Mouse (Mus musculus): Measurements from ENCODE around the gene Sept9. TPM values are rescaled to one million over a fixed set of nuclear protein-coding genes. Genes with fewer than 3 reads are reported as not detected.

Sept9 gene
- polyA plus RNA-seq, 1 experiment: 41.4 TPM

DNA sequence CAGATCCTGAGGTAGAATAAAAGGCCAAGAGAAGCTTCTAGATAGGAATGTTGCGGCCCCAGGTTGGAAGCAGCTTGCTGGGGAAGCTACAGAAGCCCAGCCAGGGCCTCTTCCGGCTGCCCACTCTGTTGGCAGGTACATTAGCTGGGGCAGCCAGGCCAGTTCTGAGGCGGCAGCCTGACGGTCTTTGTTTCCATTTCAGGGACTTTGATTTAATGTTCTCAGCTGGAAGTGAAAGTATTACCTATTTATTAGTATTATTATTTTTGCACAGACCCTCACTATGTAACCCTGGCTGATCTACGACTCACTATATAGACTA, 26.7 kb downstream of the Sept9 start:
- H3K4me1 ChIP-seq (ENCODE audit: control insufficient read depth, insufficient read depth, low read length): no peaks in the 10 kb centered on the region
- TF ChIP-seq POLR2A (IDR thresholded peaks at IDR 0.05; ENCODE audit: borderline replicate concordance, extremely low read depth, low read depth, low read length): no peak
- TF ChIP-seq CTCF (IDR thresholded peaks at IDR 0.05; ENCODE audit: insufficient read depth, low read length): no peak
- H3K4me3 ChIP-seq (replicated peaks; ENCODE audit: extremely low read depth, low read depth, low read length): no peak overlapping the region
- DNase-seq: no peak
- WGBS: 51% methylated on average over 5 of the region's 5 CpGs

DNA sequence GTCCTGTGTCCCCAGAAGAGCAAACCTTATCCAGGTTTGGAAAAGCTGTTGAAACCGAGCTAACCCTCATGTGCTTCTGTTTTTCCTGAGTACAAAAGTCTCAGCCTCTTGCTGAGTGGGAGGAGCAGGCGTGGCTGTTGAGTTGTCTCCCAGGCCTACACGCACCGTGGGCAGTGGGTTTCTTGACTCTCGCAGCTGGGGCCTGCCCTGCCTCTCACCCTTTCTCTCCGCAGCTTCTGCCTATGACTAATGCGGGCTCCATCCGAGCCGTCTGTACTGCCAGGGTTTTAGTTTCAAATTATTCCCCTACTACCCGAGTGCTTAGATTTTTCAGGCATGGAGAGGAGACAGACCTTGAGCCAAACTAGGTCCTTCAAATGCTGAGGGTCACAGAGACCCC, 28.7 kb downstream of the Sept9 start:
- TF ChIP-seq CTCF (IDR thresholded peaks at IDR 0.05; ENCODE audit: insufficient read depth, low read length): no peak
- WGBS: 81% methylated on average over 10 of the region's 10 CpGs
- DNase-seq: no peak
- H3K4me3 ChIP-seq (replicated peaks; ENCODE audit: extremely low read depth, low read depth, low read length): no peak overlapping the region
- H3K4me1 ChIP-seq (ENCODE audit: control insufficient read depth, insufficient read depth, low read length): no peaks in the 10 kb centered on the region; the same call in 1 of the 2 replicates

DNA sequence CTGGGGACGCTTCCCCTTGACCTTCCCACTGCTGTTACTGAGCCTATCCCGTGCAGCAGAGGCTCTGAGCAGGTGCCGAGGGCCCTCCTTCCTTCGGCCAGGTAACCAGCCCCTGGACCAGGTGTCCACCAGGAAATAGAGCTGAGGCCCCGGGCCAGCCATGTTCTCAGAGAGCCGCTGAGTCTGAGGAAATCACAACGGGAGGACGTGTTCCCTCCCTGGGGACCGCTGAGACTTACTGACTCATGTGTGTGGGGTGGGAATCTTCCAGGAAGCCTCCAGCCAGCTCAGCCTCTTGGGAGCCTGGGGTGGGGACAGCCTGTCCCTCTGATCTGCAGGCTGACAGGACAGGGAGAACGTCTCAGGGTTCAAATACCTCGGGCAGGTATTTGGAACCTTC, 32.1 kb downstream of the Sept9 start:
- DNase-seq: no peak
- 39% methylated on average over 11 of the region's 11 CpGs for WGBS
- no peak overlapping the region for H3K4me3 ChIP-seq (replicated peaks; ENCODE audit: extremely low read depth, low read depth, low read length)
- no peaks in the 10 kb centered on the region; the same call in 1 of the 2 replicates for H3K4me1 ChIP-seq (ENCODE audit: control insufficient read depth, insufficient read depth, low read length)
- TF ChIP-seq POLR2A (IDR thresholded peaks at IDR 0.05; ENCODE audit: borderline replicate concordance, extremely low read depth, low read depth, low read length) (no peak), CTCF (IDR thresholded peaks at IDR 0.05; ENCODE audit: insufficient read depth, low read length) (no peak)

DNA sequence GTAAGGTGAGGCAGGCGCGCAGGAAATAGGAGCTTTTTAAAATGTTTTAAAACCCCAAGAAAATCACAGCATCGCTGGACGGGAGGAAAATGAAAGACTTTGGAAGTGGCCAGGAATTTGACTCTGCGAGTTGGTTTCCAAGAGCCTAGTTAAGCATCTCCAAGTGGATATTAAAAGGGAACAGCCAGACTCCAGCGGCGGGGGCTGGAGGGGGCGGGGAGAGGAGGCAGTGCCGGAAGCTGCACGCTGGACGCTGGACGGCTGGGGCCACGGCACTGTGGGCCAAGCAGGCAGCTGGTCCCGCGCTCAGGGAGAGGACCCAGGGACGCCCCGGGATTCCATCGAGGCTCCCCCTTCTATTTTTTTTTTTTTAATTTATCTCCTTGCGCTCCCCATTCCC, 32.6 kb downstream of the Sept9 start:
- 27% methylated on average over 19 of the region's 19 CpGs for WGBS
- peak; percentile 56 for DNase-seq
- TF ChIP-seq CTCF (IDR thresholded peaks at IDR 0.05; ENCODE audit: insufficient read depth, low read length) (no peak), POLR2A (IDR thresholded peaks at IDR 0.05; ENCODE audit: borderline replicate concordance, extremely low read depth, low read depth, low read length) (no peak)
- Histone ChIP-seq H3K4me3 (replicated peaks; ENCODE audit: extremely low read depth, low read depth, low read length) (peak overlapping the region; percentile 49), H3K4me1 (ENCODE audit: control insufficient read depth, insufficient read depth, low read length) (no peaks in the 10 kb centered on the region; the same call in 1 of the 2 replicates)

DNA sequence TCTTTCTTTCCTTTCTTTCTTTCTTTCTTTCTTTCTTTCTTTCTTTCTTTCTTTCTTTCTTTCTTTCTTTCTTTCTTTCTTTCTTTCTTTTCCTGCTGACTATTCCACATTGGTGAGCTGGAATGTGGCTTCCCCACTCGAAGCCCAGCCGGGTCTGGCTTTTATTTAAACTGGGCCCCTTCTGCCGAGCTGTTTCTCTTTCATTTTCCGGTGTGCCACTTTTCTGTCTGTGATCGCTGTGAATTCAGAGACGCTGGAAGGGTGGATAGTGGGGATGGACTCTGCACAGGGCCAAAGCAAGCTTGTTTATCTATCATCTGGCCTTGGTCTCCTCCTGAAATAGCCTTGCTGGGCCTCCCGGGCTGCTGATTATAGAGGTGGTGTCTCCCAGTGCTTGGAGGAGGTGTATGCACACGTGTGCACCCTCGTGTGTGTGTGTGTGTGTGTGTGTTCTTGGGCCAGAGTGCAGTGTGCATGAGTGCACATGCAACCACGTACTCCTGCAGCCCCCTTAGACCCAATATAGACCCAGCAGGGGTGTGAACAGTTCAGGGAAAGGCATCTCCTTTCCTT, 33.5 kb downstream of the Sept9 start:
- no peaks in the 10 kb centered on the region; the same call in 1 of the 2 replicates for H3K4me1 ChIP-seq (ENCODE audit: control insufficient read depth, insufficient read depth, low read length)
- TF ChIP-seq CTCF (IDR thresholded peaks at IDR 0.05; ENCODE audit: insufficient read depth, low read length): no peak
- no peak for TF ChIP-seq POLR2A (IDR thresholded peaks at IDR 0.05; ENCODE audit: borderline replicate concordance, extremely low read depth, low read depth, low read length)
- 50% methylated on average over 10 of the region's 10 CpGs for WGBS
- no peak for DNase-seq
- no peak overlapping the region for H3K4me3 ChIP-seq (replicated peaks; ENCODE audit: extremely low read depth, low read depth, low read length)

DNA sequence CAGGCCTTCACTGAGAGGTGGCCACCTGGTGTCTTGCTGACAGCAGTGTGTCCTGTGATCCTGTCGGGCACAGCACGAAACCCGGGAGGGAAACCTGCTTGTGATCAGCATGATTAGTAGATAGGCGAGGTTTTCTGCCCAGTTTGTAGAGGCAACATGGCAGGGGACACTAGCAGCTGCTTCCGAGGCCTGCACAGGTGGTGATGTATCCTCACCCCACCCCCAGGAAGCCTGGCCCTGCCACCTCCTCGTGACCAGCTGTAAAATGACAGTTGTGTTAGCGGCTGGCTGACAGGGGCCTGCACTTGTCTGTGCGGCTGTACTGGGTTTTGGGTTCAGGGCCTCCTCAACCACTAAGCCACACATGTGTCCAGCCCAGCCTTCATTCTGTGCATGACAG, 34.4 kb downstream of the Sept9 start:
- 85% methylated on average over 8 of the region's 8 CpGs for WGBS

DNA sequence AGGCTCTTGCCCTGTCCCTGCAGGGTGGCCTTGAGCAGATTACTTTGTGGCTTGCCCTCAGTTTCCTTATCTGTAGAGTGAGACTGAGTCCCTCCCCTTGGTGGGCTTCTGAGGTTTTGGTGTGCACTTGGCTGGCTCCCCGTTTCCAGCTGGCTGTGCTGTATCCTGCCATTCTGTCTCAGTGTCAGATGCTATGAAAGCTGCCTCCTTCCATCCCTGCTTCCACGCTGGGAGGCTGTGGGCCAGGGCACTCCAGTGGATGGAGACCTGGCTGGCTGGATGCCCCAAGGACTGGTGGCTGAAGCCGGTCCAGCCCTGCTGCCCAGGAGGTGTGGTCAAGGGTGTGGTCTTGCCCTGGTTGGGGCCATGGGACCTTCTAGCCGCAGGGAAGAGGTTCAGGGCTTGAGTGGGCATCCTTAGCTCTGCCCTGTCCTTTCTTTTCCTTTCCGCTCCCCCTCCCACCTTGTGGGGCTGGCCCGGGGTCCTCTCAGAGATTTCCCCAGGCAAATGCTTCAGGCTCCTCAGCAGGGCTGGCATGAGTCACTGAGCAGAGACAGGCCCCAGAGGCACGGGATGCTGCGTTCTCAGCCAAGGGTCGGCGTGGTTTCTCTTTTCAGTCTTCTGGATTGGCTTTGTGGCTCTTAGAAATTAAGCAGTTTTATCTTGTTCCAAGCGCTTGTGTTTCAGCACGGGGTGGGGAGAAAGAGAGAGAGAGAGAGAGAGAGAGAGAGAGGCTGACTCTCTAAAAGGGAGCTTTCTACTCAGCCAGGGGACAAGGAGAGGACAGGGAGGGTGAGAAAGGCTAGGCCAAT, 35.8 kb downstream of the Sept9 start:
- Histone ChIP-seq H3K4me1 (ENCODE audit: control insufficient read depth, insufficient read depth, low read length) (no peaks in the 10 kb centered on the region; the same call in 1 of the 2 replicates), H3K4me3 (replicated peaks; ENCODE audit: extremely low read depth, low read depth, low read length) (no peak overlapping the region)
- no peak for DNase-seq
- TF ChIP-seq POLR2A (IDR thresholded peaks at IDR 0.05; ENCODE audit: borderline replicate concordance, extremely low read depth, low read depth, low read length) (no peak), CTCF (IDR thresholded peaks at IDR 0.05; ENCODE audit: insufficient read depth, low read length) (no peak)
- WGBS: 35% methylated on average over 12 of the region's 12 CpGs

More for the DNA sequence above, 34.4 kb downstream of the Sept9 start:
- TF ChIP-seq POLR2A (IDR thresholded peaks at IDR 0.05; ENCODE audit: borderline replicate concordance, extremely low read depth, low read depth, low read length): no peak
- no peak for TF ChIP-seq CTCF (IDR thresholded peaks at IDR 0.05; ENCODE audit: insufficient read depth, low read length)
- DNase-seq: no peak
- Histone ChIP-seq H3K4me3 (replicated peaks; ENCODE audit: extremely low read depth, low read depth, low read length) (no peak overlapping the region), H3K4me1 (ENCODE audit: control insufficient read depth, insufficient read depth, low read length) (no peaks in the 10 kb centered on the region; the same call in 1 of the 2 replicates)

DNA sequence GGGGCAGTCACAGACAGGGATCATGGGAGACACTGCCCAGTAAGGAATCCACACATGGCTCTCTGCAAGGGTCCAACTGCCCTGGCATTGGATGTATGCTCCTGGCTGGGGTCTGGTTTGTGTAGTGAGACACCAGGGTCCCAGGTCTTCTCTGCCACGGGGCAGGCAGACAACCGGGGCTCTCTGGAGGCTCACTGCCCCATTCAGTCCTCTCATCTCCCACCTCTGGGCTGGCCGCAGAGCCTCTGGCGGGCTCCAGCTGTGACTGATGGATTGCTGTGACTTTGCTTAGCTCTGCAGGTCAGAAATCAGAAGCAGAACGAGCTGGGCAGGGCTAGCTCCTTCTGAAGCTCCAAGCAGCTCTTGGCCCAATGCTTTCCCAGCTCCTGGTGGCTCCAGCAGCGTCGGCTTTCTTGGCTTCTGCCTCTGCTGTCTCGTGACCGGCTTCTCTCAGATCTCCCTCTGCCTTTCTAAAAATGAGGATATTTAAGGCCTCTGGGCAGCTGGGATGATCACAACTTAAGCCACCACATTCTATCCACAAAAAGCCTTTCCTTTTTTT, 36.5 kb downstream of the Sept9 start:
- 41% methylated on average over 9 of the region's 9 CpGs for WGBS
- Histone ChIP-seq H3K4me1 (ENCODE audit: control insufficient read depth, insufficient read depth, low read length) (no peaks in the 10 kb centered on the region; the same call in 1 of the 2 replicates), H3K4me3 (replicated peaks; ENCODE audit: extremely low read depth, low read depth, low read length) (no peak overlapping the region)
- no peak for TF ChIP-seq CTCF (IDR thresholded peaks at IDR 0.05; ENCODE audit: insufficient read depth, low read length)
- no peak for TF ChIP-seq POLR2A (IDR thresholded peaks at IDR 0.05; ENCODE audit: borderline replicate concordance, extremely low read depth, low read depth, low read length)
- no peak for DNase-seq

DNA sequence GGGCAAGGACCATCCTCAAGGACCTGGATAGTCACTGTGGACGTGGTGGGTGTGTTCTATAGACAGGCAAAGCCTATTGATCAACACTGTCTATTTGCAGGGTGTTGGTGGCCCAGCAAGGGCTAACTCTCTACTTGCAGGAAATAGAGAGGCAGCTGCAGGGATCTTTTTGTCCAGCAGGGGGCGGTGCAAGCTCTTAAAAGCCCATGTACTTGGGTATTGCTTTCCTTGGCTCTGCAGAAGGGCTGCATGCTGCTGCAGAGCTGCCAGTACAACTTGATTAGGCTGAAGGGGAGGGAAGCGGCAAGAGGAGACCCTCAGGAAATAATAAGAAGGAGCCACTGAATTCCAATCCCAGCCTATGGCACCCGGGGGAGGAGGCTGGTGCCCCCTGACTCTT, 38.7 kb downstream of the Sept9 start:
- DNase-seq: peak; percentile 89
- WGBS: 5% methylated on average over 4 of the region's 4 CpGs
- Histone ChIP-seq H3K4me1 (ENCODE audit: control insufficient read depth, insufficient read depth, low read length) (no peaks in the 10 kb centered on the region; the same call in 1 of the 2 replicates), H3K4me3 (replicated peaks; ENCODE audit: extremely low read depth, low read depth, low read length) (no peak overlapping the region)
- TF ChIP-seq POLR2A (IDR thresholded peaks at IDR 0.05; ENCODE audit: borderline replicate concordance, extremely low read depth, low read depth, low read length) (no peak), CTCF (IDR thresholded peaks at IDR 0.05; ENCODE audit: insufficient read depth, low read length) (peak; percentile 76)

All from lung, adult 2 months (tissue).